Mouse (Mus musculus) heart, postnatal 0 days (tissue): ENCODE measurements around the gene Gatad1.
"Not testable (repeated sequence)": the region's sequence is repeated elsewhere in the genome, so short reads cannot be mapped to it uniquely, and the experiment has no call there.

ENCODE experiments used
- CTCF ChIP-seq: IDR thresholded peaks from 2 replicates; pipeline ENCODE4 v1.5.1; 2016; ENCODE audit warnings: antibody characterized with exemption, control low read depth, low read depth
- EP300 ChIP-seq: IDR thresholded peaks from 2 replicates; pipeline ENCODE4 v1.6.1; 2016; ENCODE audit warnings: antibody characterized with exemption, low read depth

GRCm38 (mm10) chr5:3652903-3653575, 3.9 kb downstream of the Gatad1 start:
- not testable (repeated sequence) for TF ChIP-seq CTCF, EP300
